Comparison of ENCODE assay signal across 12 mouse cellular contexts in genomic region chr4:137725541-137726145, GRCm38 (mm10).
DNase-seq lines count a peak whose midpoint lies in the region; ATAC-seq lines count a peak whose summit lies in the region.
"Had no signal": no experiment of that assay in that cellular context is flagged by ENCODE, and none has a peak within 500 bp of the region (broad histone marks: within the 10 kb centered on the region; RNA-seq: fewer than 3 reads in every experiment).

No protein-coding gene starts in this region.

- no peak overlapping the region for H3K9ac ChIP-seq in hindbrain, embryonic 11.5 days (ENCODE audit: low read depth, low read length)
- H3K9ac ChIP-seq: embryonic facial prominence, embryonic 12.5 days; forebrain, embryonic 15.5 days; hindbrain, embryonic 15.5 days had no signal

- H3K4me2 ChIP-seq in hindbrain, embryonic 11.5 days (replicated peaks; ENCODE audit: low read depth, low read length): no peak overlapping the region
- H3K4me2 ChIP-seq: embryonic facial prominence, embryonic 12.5 days; forebrain, embryonic 15.5 days; hindbrain, embryonic 15.5 days had no signal

- peak; percentile 52 for DNase-seq in cerebellum, adult 11-12 months
- no peak for DNase-seq in cerebellum, adult 9-10 months
- no peak for DNase-seq in hindbrain, embryonic 10.5 days (ENCODE audit: low spot score)
- DNase-seq in hindbrain, embryonic 11.5 days (ENCODE audit: low spot score): no peak
- DNase-seq in MN1 (ENCODE audit: low spot score): peak; percentile 19
- no peak for DNase-seq in urinary bladder, postnatal 14 days (ENCODE audit: low spot score)
- DNase-seq in lung, postnatal 14 days: no peak
- DNase-seq: adrenal gland, postnatal 10 days; heart, postnatal 4 days had no signal

- peaks cover 74% of the 10 kb centered on the region for H3K27me3 ChIP-seq in hindbrain, embryonic 10.5 days (ENCODE audit: insufficient read depth, poor library complexity, severe bottlenecking)
- peaks cover 9% of the 10 kb centered on the region; the same call in 1 of the 2 replicates for H3K27me3 ChIP-seq in hindbrain, embryonic 11.5 days (ENCODE audit: control insufficient read depth, insufficient read depth, low read length)
- H3K27me3 ChIP-seq: hindbrain, embryonic 15.5 days had no signal

- H3K36me3 ChIP-seq in hindbrain, embryonic 10.5 days: no peaks in the 10 kb centered on the region
- H3K36me3 ChIP-seq in hindbrain, embryonic 11.5 days (ENCODE audit: control insufficient read depth, insufficient read depth, low read length): no peaks in the 10 kb centered on the region
- H3K36me3 ChIP-seq: embryonic facial prominence, embryonic 12.5 days; forebrain, embryonic 15.5 days; hindbrain, embryonic 15.5 days had no signal

- ATAC-seq in hindbrain, embryonic 11.5 days (ENCODE audit: low FRiP score): no peak
- ATAC-seq: forebrain, embryonic 15.5 days had no signal

- 76% methylated on average over 13 of the region's 13 CpGs for WGBS in hindbrain, embryonic 10.5 days
- 74% methylated on average over 13 of the region's 13 CpGs for WGBS in hindbrain, embryonic 11.5 days

- no peaks in the 10 kb centered on the region for H3K9me3 ChIP-seq in hindbrain, embryonic 10.5 days
- H3K9me3 ChIP-seq in hindbrain, embryonic 11.5 days (ENCODE audit: control insufficient read depth, low read length): no peaks in the 10 kb centered on the region
- H3K9me3 ChIP-seq: embryonic facial prominence, embryonic 12.5 days; forebrain, embryonic 15.5 days; hindbrain, embryonic 15.5 days had no signal

- peaks cover 88% of the 10 kb centered on the region for H3K4me1 ChIP-seq in hindbrain, embryonic 10.5 days (replicated peaks)
- H3K4me1 ChIP-seq in hindbrain, embryonic 11.5 days (replicated peaks; ENCODE audit: control insufficient read depth, insufficient read depth, low read length): peaks cover 23% of the 10 kb centered on the region

- H3K4me3 ChIP-seq in hindbrain, embryonic 10.5 days: no peak overlapping the region
- H3K4me3 ChIP-seq in hindbrain, embryonic 11.5 days (ENCODE audit: low read depth, low read length): no peak overlapping the region
- H3K4me3 ChIP-seq: embryonic facial prominence, embryonic 12.5 days; forebrain, embryonic 15.5 days; hindbrain, embryonic 15.5 days had no signal

- H3K27ac ChIP-seq in hindbrain, embryonic 10.5 days: peak overlapping the region; percentile 25; the same call in 1 of the 2 replicates
- H3K27ac ChIP-seq in hindbrain, embryonic 11.5 days (ENCODE audit: low read depth, low read length): no peak overlapping the region
- H3K27ac ChIP-seq: embryonic facial prominence, embryonic 12.5 days; forebrain, embryonic 15.5 days; hindbrain, embryonic 15.5 days had no signal

Comparison
In these comparisons a context has a peak if more than half of its experiments do, and no peak if none do; other contexts are left out.
1. DNase-seq: peak in cerebellum, adult 11-12 months (single experiment) and MN1 (single experiment); none in cerebellum, adult 9-10 months (single experiment), hindbrain, embryonic 10.5 days (single experiment), hindbrain, embryonic 11.5 days (single experiment), urinary bladder, postnatal 14 days (single experiment) and lung, postnatal 14 days (single experiment).